Mouse (Mus musculus) naive thymus-derived CD4-positive, alpha-beta T cell, adult 2 months (primary cell): Measurements from ENCODE around the gene Dnajc28.
"Not testable (repeated sequence)": the region's sequence is repeated elsewhere in the genome, so short reads cannot be mapped to it uniquely, and the experiment has no call there.

Experiments used
- DNase-seq: peaks from one replicate; pipeline ENCODE4 v3.0.0-alpha.2; 2011; ENCODE audit warnings: low read depth

Dnajc28 gene

DNA sequence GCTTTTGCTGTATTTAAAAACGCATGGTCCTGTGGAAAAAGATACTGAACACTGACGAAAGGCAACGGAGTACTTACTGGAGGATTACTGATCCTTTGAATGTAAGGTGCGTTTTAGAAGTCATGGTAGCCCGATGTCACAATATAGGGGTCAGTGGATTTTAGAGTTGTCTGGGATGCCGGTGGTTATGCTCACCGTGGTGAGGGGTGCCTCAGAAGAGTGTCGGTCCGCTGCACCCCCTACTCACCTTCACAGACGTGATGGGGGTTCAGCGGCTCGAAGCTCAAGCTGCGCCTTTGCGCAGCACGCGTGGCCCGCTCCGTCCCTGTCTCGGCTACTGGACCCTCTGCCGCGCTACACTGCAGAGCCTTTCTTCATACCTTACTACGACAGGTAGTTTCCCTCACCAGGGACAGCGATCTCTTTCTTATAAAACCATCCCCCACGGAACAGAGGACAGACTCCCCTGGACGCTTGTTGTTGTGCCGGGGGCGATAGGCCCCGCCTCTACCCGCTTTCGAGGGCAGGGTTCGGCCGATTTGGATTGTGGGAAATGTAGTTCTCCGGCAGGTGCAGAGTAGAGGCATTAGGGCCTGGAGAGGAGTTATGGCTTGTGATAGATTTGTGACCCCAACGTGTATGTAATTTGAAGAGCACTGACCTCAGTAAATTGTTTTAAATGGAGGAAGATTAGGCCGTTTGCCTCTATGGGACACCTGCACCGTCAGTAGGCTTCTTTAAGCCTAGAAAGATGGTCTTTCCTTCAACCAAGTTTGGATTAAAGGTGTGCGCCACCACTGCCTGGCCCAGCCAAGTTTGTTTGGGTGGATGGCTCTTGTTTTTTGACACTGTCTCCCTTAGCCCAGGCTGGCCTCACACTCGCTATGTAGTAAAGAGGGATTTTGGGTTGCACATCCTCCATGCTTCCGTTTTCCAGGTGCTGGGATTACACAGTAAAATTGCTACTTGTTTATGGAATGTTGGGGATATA lies at the start of gene Dnajc28:
Gene Dnajc28 (minus strand): TSS at position 516 of the 991 bp plus-strand sequence.
- DNase-seq: peak; percentile 83

DNA sequence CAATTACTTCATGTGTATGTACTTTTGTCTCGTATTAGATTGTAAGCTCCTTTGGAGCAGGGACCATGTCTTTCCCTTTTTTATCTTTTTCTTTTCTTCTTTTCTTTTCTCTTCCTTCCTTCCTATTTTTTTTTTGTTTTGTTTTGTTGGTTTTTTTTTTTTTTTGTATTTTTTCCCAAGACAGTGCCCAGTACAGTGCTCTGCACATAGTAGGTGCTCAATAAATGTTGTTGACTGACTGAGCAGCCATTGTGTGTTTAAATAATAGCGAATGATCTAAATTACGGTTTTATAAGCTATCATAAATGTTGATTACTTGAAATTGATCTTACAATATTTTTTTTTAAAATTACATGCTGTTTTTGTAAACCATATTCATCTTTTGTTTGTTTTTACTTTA lies 45.0 kb upstream of the Dnajc28 start:
- DNase-seq: no peak

DNA sequence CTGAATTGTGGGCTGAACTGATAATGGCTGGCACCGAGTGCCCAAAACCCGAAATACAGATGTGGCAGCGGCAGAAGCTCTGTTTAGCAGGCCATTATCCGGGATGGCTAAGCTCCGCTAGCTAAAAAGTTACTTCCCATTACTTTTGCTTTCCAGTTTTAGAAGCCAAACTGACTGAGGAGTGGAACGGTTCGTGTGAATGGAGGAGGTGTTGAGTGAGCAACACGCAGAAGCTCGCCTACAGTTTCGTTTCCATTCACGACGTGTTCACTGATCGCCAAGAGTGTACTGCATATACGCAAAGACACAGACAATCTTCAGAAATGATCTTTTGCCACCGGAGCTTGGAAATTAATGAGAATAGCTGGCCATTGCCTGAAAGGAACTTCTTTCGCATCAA lies 43.5 kb upstream of the Dnajc28 start:
- DNase-seq: no peak

DNA sequence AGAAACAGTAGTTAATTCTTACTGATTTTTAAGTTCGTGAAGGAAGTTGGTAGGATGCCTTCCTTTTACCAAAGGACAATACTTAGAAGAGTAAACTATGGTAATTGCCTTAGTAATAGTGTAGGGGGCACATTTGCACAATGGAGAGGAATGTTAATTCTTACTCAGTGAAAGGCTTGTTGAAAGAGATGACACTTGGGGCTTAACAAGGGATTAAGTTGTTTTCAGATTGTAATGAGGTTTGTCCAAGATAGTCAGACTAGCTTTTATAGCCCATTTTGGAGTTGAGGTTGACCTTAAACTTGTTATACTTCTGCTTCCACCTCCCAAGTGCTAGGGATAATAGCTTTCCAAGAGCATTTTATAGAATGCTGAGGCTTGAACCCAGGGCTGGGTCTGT lies 42.6 kb upstream of the Dnajc28 start:
- no peak for DNase-seq

DNA sequence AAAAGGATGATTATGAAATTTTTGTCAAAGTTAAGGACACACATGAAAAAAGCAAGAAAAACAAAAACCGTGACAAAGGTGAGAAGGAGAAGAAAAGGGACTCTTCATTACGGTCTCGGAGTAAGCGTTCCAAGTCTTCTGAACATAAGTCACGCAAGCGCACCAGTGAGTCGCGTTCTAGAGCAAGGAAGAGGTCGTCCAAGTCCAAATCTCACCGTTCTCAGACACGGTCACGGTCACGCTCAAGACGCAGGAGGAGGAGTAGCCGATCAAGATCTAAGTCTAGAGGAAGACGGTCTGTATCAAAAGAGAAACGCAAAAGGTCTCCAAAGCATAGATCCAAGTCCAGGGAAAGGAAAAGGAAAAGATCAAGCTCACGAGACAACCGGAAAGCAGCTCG lies 41.0 kb upstream of the Dnajc28 start:
- no peak for DNase-seq

DNA sequence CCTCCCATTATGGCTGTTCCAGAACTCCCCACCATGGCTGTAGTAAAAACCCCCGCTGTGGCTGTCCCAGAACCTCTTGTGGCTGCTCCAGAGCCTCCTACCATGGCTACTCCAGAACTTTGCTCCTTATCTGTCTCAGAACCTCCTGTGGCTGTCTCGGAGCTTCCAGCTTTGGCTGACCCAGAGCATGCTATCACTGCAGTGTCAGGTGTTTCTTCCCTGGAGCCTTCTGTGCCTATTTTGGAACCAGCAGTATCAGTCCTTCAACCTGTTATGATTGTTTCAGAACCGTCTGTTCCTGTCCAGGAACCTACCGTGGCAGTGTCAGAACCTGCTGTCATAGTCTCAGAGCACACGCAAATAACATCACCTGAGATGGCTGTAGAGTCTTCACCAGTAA lies 39.6 kb upstream of the Dnajc28 start:
- DNase-seq: no peak

DNA sequence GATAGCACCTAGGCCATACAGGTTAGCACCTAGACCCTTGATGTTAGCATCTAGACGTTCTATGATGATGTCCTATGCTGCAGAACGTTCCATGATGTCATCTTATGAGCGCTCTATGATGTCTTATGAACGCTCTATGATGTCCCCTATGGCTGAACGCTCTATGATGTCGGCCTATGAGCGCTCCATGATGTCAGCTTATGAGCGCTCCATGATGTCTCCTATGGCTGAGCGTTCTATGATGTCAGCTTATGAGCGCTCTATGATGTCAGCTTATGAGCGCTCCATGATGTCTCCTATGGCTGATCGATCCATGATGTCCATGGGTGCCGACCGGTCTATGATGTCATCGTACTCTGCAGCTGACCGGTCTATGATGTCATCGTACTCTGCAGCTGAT lies 38.5 kb upstream of the Dnajc28 start:
- no peak for DNase-seq

DNA sequence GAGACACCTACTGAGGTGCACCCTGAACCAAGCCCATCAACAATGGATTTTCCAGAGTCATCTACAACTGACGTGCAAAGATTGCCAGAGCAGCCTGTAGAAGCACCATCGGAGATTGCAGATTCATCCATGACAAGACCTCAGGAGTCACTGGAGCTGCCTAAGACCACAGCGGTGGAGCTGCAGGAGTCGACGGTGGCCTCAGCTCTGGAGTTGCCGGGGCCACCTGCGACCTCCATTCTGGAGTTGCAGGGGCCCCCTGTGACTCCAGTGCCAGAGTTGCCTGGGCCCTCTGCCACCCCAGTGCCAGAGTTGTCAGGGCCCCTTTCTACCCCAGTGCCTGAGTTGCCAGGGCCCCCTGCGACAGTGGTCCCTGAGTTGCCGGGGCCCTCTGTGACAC lies 36.5 kb upstream of the Dnajc28 start:
- no peak for DNase-seq

DNA sequence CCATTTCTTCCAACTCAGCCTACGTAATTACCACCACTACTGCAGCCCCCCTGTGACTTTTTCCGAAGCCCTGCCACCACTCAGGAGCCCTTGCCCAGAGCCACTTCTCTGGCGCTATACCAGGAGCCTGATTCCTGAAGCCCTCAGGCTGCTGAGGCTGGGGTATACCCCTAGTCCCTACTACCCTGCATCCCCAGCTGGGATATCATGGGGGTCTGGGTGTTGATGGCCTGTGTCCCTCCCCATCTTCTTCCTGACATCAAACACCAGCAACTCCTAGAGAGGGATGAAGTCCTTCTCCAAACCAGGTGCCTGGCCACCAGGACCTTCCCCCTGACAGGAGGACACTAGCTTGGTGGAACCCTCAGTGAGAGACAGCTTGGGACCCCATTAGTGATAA lies 33.4 kb upstream of the Dnajc28 start:
- DNase-seq: no peak

DNA sequence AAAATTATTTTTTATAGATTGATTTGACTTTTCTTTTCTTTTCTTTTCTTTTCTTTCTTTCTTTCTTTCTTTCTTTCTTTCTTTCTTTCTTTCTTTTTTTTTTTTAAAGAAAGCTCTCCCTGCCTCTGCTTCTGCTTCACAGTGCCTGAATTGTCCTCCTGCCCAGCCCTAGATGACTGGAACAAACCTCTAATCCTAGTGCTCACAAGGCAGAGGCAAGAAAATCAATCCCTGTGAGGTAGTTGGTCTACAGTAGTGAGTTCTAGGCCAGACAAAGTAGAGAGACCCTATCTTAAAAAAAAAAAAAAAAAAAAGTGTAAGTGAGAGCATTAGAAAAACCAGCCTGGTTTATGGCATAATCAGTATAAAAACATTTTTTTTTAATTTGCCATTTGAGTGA lies 31.0 kb upstream of the Dnajc28 start:
- DNase-seq: no peak

DNA sequence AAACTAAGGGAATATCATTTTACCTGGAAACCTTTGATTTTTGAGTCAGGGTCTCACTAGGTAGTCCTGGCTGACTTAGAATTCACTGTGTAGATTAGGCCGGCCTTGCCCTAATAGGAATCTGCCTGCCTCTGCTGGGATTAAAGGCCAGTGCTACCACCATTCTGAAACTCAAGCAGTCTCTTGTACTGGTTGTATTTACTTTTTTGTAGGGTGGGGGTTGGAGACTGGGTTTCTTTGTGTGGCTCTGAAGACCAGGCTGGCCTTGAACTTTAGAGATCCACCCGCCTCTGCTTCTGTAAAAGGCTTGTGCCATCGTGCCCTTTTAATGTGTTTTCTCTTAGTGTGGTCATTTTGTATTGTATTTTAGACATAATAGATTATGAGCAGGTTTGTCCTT lies 30.4 kb upstream of the Dnajc28 start:
- no peak for DNase-seq

DNA sequence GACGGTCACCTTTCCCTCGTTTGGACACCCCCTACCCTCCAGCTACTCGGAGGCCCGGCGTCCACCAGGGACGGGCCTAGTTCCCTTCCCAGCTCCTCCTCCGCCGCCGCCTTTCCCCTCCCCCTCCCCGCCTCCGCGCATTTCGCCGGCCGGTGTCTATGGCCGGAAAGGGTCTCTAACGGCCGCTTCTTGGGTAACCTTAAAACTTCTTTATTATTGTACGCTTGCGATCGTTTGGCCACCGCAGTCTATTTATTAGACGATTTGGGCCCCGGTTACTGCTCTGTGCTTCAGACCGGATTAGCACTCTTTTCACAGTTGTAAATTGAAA lies 29.4 kb upstream of the Dnajc28 start:
- no peak for DNase-seq

DNA sequence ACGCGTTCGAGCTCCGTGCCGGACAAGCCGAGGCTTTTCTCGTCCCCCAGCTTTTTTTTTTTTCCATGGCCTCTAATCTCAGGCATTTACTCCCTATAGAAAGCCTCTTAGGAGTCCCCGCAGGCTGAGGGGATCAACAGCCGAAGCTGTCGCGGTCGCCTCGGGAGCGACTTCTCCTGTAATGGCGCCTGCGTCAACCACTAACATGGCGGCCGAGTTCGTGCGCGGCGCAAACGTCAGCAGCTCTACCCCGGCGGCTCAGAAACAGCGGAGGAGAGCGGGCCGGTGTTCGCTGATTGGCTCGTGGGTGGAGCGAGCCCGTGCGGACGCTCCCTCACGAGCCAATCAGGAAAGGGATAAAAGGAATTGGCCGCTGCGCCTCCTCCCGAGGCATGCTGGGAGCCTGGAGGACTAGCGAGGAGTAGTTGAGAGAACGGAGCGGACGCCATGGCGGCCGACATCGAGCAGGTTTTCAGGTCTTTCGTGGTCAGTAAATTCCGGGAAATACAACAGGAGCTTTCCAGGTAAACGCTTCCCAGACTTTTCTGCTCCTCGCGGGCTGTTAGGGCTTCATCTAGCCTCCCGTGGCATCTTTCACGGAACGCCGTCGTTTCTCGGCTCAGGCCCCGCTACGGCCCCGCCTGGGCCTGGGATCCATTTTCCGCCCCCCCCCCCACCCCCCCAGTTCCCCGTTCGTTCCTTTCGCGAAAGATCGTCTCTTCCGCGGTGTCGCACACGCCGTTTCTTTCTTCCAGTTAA lies 28.8 kb upstream of the Dnajc28 start, which contains the start of gene Son:
Gene Son (plus strand): TSS at position 46 of the 759 bp plus-strand sequence.
- DNase-seq: peak; percentile 97

DNA sequence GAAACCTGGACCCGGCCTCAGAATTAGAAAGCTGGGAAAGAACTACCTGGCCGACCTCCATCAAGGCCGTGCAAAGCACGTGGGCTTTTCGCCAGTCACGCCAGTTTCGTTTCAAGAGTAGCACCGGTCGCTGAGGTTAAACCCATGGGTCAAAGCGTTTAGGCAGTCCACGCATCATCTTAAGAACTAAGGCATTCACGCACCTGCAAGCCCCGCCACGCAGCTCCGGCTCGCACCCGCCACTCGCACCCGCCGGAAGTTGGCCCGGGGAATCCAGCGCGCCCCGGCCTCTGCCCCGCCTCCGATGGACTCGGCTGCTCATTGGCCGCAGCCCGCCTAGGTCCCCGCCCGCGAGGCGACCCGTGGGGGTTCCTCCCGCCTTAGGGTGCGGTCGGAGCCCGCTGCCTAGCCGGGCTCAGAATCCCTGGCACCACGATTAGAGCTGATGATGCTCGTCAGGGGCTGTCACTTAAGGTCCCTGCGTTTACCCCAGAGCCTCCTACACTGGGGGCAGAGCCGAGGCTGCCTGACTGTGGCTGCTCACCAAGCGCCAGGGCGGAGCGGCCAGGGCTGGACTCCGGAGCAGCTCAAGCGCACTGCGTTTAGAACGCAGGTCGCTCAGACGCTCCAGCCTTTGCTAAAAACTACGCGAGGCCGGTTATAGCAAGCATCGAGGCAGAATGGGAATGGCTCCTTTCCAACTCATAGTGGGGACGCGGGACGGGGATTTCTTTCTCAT lies 28.0 kb upstream of the Dnajc28 start, which contains the start of gene Gart:
Gene Gart (minus strand): TSS at position 272 of the 739 bp plus-strand sequence.
- DNase-seq: peak; percentile 92

DNA sequence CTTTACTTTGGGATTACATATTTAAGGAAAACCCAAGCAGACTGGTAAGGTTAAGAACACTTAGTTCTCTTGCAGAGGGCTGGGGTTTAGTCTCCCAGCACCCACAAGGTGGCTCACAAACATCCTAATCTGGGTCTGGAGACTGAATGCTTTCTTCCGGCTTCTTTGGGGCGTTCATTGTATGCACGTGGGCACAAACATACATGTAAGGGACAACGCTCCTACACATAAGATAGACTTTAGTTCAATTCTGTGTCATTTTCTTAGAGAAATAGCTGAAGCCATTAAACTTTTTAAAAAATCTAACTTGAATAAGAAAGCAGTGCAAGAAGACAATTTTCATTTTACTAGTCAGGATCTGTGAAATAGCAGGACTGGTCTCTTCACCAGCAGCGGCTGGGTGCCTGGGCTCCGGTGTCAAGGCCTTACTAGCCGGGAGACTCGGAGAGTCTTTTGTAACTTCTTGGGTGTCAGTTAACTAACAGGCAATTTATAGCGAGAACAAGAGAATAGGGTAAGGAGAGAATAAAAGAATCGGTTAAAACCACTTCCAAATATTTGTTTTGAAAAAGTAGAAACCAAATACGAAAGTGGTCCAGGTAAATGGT lies 27.3 kb upstream of the Dnajc28 start:
- DNase-seq: peak; percentile 83

DNA sequence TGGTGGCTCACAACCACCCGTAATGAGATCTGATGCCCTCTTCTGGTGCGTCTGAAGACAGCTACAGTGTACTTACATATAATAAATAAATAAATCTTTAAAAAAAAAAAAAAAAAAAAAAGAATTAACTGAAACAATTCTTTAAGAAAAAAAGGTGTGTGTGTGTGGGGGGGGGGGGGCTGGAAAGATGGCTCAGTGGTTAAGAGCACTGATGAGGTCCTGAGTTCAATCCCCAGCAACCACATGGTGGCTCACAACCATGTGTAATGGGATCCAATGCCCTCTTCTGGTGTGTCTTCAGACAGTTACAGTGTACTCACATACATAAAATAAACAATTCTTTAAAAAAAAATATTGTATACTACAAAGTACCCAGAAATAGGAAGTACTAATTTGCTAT lies 26.6 kb upstream of the Dnajc28 start:
- DNase-seq: not testable (repeated sequence)

DNA sequence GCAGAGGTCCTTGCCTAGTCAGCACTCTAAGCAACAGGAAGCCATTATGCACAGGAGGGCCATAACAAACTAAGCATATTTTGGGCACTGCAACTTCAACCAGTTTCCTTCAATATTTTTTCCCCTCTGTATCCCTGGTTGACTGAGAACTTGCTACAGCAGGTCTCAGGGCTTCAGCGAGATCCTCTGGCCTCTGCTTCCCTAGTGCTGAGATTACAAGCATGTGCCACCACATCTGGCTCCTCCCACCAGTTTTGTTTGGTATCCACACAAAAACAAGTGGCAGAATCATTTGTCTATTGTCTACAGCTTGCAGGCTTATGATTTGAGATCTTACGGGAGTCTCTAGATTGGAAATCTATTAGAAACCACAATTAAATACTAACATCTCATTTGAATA lies 26.1 kb upstream of the Dnajc28 start:
- no peak for DNase-seq

DNA sequence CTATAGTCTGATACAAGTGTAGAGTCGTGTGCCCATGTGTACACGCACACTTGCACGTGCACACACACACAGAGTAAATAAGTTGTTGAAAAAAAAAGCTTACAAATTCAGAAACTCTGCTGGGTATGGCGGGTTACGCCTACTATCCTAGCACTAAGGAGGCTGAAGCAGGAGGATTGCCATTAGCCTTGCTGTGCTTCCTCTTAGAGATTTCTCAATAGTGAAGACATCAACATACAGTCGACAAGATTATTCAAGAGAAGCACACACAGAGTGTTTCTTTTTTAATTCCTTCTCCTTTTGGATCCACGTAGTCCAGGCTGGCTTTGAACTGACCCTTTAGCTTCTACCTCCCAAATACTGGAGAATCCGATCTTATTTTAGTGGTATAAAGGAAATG lies 21.3 kb upstream of the Dnajc28 start:
- no peak for DNase-seq

DNA sequence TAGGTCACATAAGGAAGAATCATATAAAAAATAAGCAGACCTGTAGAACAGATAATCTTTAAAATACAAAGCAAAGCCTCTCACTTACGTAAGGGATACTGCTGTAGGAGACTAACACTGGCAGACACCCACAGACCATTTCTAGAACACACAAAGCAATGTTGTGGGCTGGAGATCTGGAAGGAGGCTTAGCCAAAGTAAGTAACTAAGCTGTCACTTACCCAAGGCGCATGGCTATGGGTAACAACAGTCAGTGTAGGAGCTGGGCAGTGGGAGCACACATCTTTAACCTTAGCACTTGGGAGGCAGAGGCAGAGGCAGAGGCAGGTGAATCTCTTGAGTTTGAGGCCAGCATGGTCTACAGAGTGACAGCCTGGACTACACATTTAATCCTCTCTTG lies 20.8 kb upstream of the Dnajc28 start:
- no peak for DNase-seq

DNA sequence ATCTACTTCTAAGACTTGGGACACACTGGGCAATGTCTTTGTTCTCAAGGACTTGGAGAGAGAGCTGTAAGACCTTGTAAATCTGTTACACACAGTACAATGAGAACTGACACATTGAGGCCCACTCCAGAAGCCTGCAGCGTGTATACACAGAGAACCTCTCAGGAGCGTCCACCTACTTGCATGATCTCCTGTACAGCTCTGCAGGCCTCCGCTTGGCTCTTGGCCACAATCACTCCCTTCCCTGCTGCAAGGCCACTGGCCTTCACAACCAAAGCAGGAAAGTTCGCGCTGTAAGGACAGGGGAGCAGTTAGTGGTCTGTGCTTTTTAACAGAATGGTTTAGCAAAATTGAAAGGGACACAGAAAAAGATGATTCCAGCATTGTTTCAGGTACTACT lies 20.3 kb upstream of the Dnajc28 start:
- DNase-seq: no peak

DNA sequence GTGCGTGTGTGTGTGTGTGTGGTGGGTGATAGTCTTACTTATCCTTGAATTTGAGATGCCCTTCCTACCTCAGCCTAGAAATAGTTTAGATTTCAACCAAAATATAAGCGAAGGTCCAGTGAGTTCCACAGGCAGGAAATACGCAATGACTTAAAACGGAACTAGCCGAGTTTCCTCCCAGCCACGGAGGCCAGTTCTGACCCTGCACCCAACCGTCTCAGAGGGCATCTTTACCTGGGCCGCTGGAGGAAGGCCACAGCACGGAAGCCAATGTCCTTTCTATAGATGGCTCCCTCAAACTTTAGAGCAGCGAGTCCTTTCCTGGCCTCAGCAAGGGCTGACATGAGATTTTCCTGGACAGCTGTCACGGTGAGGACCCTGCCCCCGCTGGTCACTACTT lies 14.8 kb upstream of the Dnajc28 start:
- no peak for DNase-seq

DNA sequence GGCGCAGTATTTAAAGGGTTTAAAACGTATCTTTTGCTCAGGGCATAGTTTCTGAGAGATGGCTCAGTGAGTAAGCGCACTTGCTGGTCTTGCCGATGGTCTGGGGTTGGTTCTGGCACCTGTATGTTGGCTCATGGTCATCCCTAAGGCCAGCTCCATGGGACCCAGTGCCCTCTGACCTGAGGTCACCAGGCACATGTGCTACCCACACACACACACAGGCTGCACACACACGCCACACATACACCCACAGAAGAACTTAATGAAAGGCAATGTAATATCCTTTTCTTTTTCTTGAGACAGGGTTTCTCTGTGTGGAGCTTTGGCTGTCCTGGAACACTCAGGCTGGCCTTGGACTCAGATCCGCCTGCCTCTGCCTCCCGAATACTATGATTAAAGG lies 14.1 kb upstream of the Dnajc28 start:
- no peak for DNase-seq
